Mouse (Mus musculus) left cerebral cortex, postnatal 10 days (tissue): ENCODE results near the gene Mbnl1. TPM values are rescaled to one million over a fixed set of nuclear protein-coding genes. Genes with fewer than 3 reads are reported as not detected.

Source experiments
- DNase-seq, 2 experiments: peaks; one replicate each; pipeline ENCODE4 v3.0.0; 2021 to 2022; ENCODE audit warnings: low spot score in 2 of 2, mixed read lengths in 1 of 2; ENCODE audit errors: extremely low spot score in 1 of 2
- intact Hi-C: fragments of 180-260 bp; cut with DNase I; formaldehyde crosslinking; loops from one replicate; pipeline ENCODE4 v1.15.1; 2025
- total RNA-seq, 2 experiments: library from RNA; stranded (reverse); gene quantifications; 2 replicates each; pipeline ENCODE4 v1.2.3; 2021

Mbnl1 gene
- total RNA-seq, 2 experiments from 2014 or later, result 86.1 to 96.2 TPM

- intact Hi-C loops, result no loop called here
- no peak for DNase-seq
Measured at GRCm38 (mm10) chr3:60556596-60556995, 84.0 kb downstream of the Mbnl1 start.

GRCm38 (mm10) chr3:60558252-60558862, 85.7 kb downstream of the Mbnl1 start:
- DNase-seq, result no peak
- intact Hi-C loops, result no loop called here

- intact Hi-C loops, result no loop called here
- DNase-seq, result no peak
Measured at GRCm38 (mm10) chr3:60559762-60560161, 87.1 kb downstream of the Mbnl1 start.

GRCm38 (mm10) chr3:60563529-60564243, 91.1 kb downstream of the Mbnl1 start:
- intact Hi-C loops, result no loop called here

GRCm38 (mm10) chr3:60564244-60564643, 91.6 kb downstream of the Mbnl1 start:
- no peak for DNase-seq
- intact Hi-C loops, result no loop called here

More at GRCm38 (mm10) chr3:60563529-60564243, 91.1 kb downstream of the Mbnl1 start:
- no peak for DNase-seq

GRCm38 (mm10) chr3:60565204-60565603, 92.6 kb downstream of the Mbnl1 start:
- DNase-seq, result no peak
- intact Hi-C loops, result no loop called here

- DNase-seq, result no peak
- intact Hi-C loops, result no loop called here
Measured at GRCm38 (mm10) chr3:60565950-60566349, 93.3 kb downstream of the Mbnl1 start.

GRCm38 (mm10) chr3:60568171-60568684, 95.6 kb downstream of the Mbnl1 start:
- intact Hi-C loops, result no loop called here
- DNase-seq, result no peak

GRCm38 (mm10) chr3:60568801-60569568, 96.4 kb downstream of the Mbnl1 start:
- intact Hi-C loops, result no loop called here

GRCm38 (mm10) chr3:60569781-60570180, 97.2 kb downstream of the Mbnl1 start:
- no peak for DNase-seq
- intact Hi-C loops, result no loop called here

More at GRCm38 (mm10) chr3:60568801-60569568, 96.4 kb downstream of the Mbnl1 start:
- DNase-seq, result no peak

GRCm38 (mm10) chr3:60570491-60571022, 97.9 kb downstream of the Mbnl1 start:
- intact Hi-C loops, result no loop called here
- peak in 1 of 2 experiments; percentile 50 for DNase-seq

GRCm38 (mm10) chr3:60571493-60571892, 98.9 kb downstream of the Mbnl1 start:
- DNase-seq, result no peak
- intact Hi-C loops, result no loop called here

- intact Hi-C loops, result no loop called here
- DNase-seq, result no peak
Measured at GRCm38 (mm10) chr3:60574199-60574598, 101.6 kb downstream of the Mbnl1 start.

GRCm38 (mm10) chr3:60574849-60575524, 102.4 kb downstream of the Mbnl1 start:
- intact Hi-C loops, result no loop called here
- DNase-seq, result no peak

- intact Hi-C loops, result no loop called here
- DNase-seq, result no peak
Measured at GRCm38 (mm10) chr3:60575945-60576344, 103.3 kb downstream of the Mbnl1 start.

- intact Hi-C loops, result no loop called here
- DNase-seq, result no peak
Measured at GRCm38 (mm10) chr3:60576366-60577046, 103.9 kb downstream of the Mbnl1 start.

- intact Hi-C loops, result no loop called here
- DNase-seq, result no peak
Measured at GRCm38 (mm10) chr3:60579880-60580279, 107.2 kb downstream of the Mbnl1 start.

GRCm38 (mm10) chr3:60580699-60581098, 108.1 kb downstream of the Mbnl1 start:
- intact Hi-C loops, result no loop called here
- DNase-seq, result no peak
